Mouse (Mus musculus): ENCODE data around the gene Cyp39a1.

GRCm38 (mm10) chr17:43675228-43675627 lies 8.0 kb downstream of the Cyp39a1 start:
- TF ChIP-seq CTCF (IDR thresholded peaks at IDR 0.05; ENCODE audit: borderline replicate concordance, extremely low read depth, insufficient read depth, insufficient read length) = no peak
- no peak for TF ChIP-seq POLR2A (IDR thresholded peaks at IDR 0.05; ENCODE audit: borderline replicate concordance, extremely low read depth, insufficient read depth, insufficient read length, poor library complexity, severe bottlenecking)

Measured in brain, embryonic 14.5 days (tissue).